Mouse (Mus musculus): ENCODE measurements at regions not wholly inside any gene's neighbourhood (a gene's known extent, or its start where the extent isn't known, plus 50 kb on each side); places are given as distances from the start of the nearest gene placed in this dataset.

GRCm38 (mm10) chr10:44821666-44822065 is 245.3 kb upstream of the Prep start:
- Histone ChIP-seq H3K27me3 (ENCODE audit: control insufficient read depth, insufficient read depth, low read length) (no peaks in the 10 kb centered on the region; the same call in 1 of the 2 replicates), H3K27ac (ENCODE audit: low read depth, low read length) (no peak overlapping the region), H3K4me1 (ENCODE audit: control insufficient read depth, insufficient read depth, low read length) (no peaks in the 10 kb centered on the region), H3K4me3 (ENCODE audit: low read depth, low read length) (no peak overlapping the region), H3K4me2 (no peak overlapping the region), H3K9me3 (replicated peaks; ENCODE audit: control insufficient read depth, low read length) (no peaks in the 10 kb centered on the region), H3K9ac (ENCODE audit: low read depth, low read length) (no peak overlapping the region), H3K36me3 (ENCODE audit: control insufficient read depth, insufficient read depth, low read length) (no peaks in the 10 kb centered on the region)
- ATAC-seq (replicated peaks; ENCODE audit: insufficient number of reproducible peaks, low FRiP score, low TSS enrichment): no peak
- 79% methylated on average over 3 of the region's 3 CpGs for WGBS (ENCODE audit: insufficient replicate concordance)

GRCm38 (mm10) chr10:44820379-44820778 is 246.6 kb upstream of the Prep start:
- WGBS (ENCODE audit: insufficient replicate concordance): 27% methylated on average over 2 of the region's 2 CpGs
- Histone ChIP-seq H3K9ac (ENCODE audit: low read depth, low read length) (no peak overlapping the region), H3K36me3 (ENCODE audit: control insufficient read depth, insufficient read depth, low read length) (no peaks in the 10 kb centered on the region), H3K9me3 (replicated peaks; ENCODE audit: control insufficient read depth, low read length) (no peaks in the 10 kb centered on the region), H3K27ac (ENCODE audit: low read depth, low read length) (no peak overlapping the region), H3K4me1 (ENCODE audit: control insufficient read depth, insufficient read depth, low read length) (no peaks in the 10 kb centered on the region), H3K27me3 (ENCODE audit: control insufficient read depth, insufficient read depth, low read length) (no peaks in the 10 kb centered on the region; the same call in 1 of the 2 replicates), H3K4me2 (no peak overlapping the region), H3K4me3 (ENCODE audit: low read depth, low read length) (no peak overlapping the region)
- no peak for ATAC-seq (replicated peaks; ENCODE audit: insufficient number of reproducible peaks, low FRiP score, low TSS enrichment)

GRCm38 (mm10) chr10:44819361-44819760 is 247.6 kb upstream of the Prep start:
- no peaks in the 10 kb centered on the region for H3K9me3 ChIP-seq (replicated peaks; ENCODE audit: control insufficient read depth, low read length)
- H3K4me1 ChIP-seq (ENCODE audit: control insufficient read depth, insufficient read depth, low read length): no peaks in the 10 kb centered on the region
- WGBS (ENCODE audit: insufficient replicate concordance): 80% methylated on average over 2 of the region's 2 CpGs
- H3K4me2 ChIP-seq: no peak overlapping the region
- H3K36me3 ChIP-seq (ENCODE audit: control insufficient read depth, insufficient read depth, low read length): no peaks in the 10 kb centered on the region
- H3K4me3 ChIP-seq (ENCODE audit: low read depth, low read length): no peak overlapping the region
- H3K27ac ChIP-seq (ENCODE audit: low read depth, low read length): no peak overlapping the region
- no peak for ATAC-seq (replicated peaks; ENCODE audit: insufficient number of reproducible peaks, low FRiP score, low TSS enrichment)
- H3K9ac ChIP-seq (ENCODE audit: low read depth, low read length): no peak overlapping the region
- H3K27me3 ChIP-seq (ENCODE audit: control insufficient read depth, insufficient read depth, low read length): no peaks in the 10 kb centered on the region; the same call in 1 of the 2 replicates

- Histone ChIP-seq H3K4me1 (ENCODE audit: control insufficient read depth, insufficient read depth, low read length) (no peaks in the 10 kb centered on the region), H3K9ac (ENCODE audit: low read depth, low read length) (no peak overlapping the region), H3K27ac (ENCODE audit: low read depth, low read length) (no peak overlapping the region), H3K4me3 (ENCODE audit: low read depth, low read length) (no peak overlapping the region), H3K9me3 (replicated peaks; ENCODE audit: control insufficient read depth, low read length) (no peaks in the 10 kb centered on the region), H3K36me3 (ENCODE audit: control insufficient read depth, insufficient read depth, low read length) (no peaks in the 10 kb centered on the region), H3K4me2 (no peak overlapping the region), H3K27me3 (ENCODE audit: control insufficient read depth, insufficient read depth, low read length) (no peaks in the 10 kb centered on the region; the same call in 1 of the 2 replicates)
- ATAC-seq (replicated peaks; ENCODE audit: insufficient number of reproducible peaks, low FRiP score, low TSS enrichment): no peak
- 78% methylated on average over 1 of the region's 1 CpGs for WGBS (ENCODE audit: insufficient replicate concordance)
Observed at GRCm38 (mm10) chr10:44818615-44819014, 248.4 kb upstream of the Prep start.

- 63% methylated on average over 1 of the region's 1 CpGs for WGBS (ENCODE audit: insufficient replicate concordance)
- no peaks in the 10 kb centered on the region for H3K36me3 ChIP-seq (ENCODE audit: control insufficient read depth, insufficient read depth, low read length)
- H3K4me1 ChIP-seq (ENCODE audit: control insufficient read depth, insufficient read depth, low read length): no peaks in the 10 kb centered on the region
- no peak overlapping the region for H3K9ac ChIP-seq (ENCODE audit: low read depth, low read length)
- no peak overlapping the region for H3K27ac ChIP-seq (ENCODE audit: low read depth, low read length)
- no peaks in the 10 kb centered on the region; the same call in 1 of the 2 replicates for H3K9me3 ChIP-seq (replicated peaks; ENCODE audit: control insufficient read depth, low read length)
- H3K4me3 ChIP-seq (ENCODE audit: low read depth, low read length): no peak overlapping the region
- H3K4me2 ChIP-seq: no peak overlapping the region
- ATAC-seq (replicated peaks; ENCODE audit: insufficient number of reproducible peaks, low FRiP score, low TSS enrichment): no peak
- no peaks in the 10 kb centered on the region for H3K27me3 ChIP-seq (ENCODE audit: control insufficient read depth, insufficient read depth, low read length)
Observed at GRCm38 (mm10) chr10:44796205-44796604, 267.9 kb upstream of the Prdm1 start.

GRCm38 (mm10) chr10:44785386-44785785 is 257.1 kb upstream of the Prdm1 start:
- Histone ChIP-seq H3K4me1 (ENCODE audit: control insufficient read depth, insufficient read depth, low read length) (no peaks in the 10 kb centered on the region), H3K27me3 (ENCODE audit: control insufficient read depth, insufficient read depth, low read length) (no peaks in the 10 kb centered on the region), H3K9ac (ENCODE audit: low read depth, low read length) (no peak overlapping the region), H3K9me3 (replicated peaks; ENCODE audit: control insufficient read depth, low read length) (no peaks in the 10 kb centered on the region), H3K36me3 (ENCODE audit: control insufficient read depth, insufficient read depth, low read length) (no peaks in the 10 kb centered on the region), H3K4me3 (ENCODE audit: low read depth, low read length) (no peak overlapping the region), H3K4me2 (no peak overlapping the region), H3K27ac (ENCODE audit: low read depth, low read length) (no peak overlapping the region)
- no peak for ATAC-seq (replicated peaks; ENCODE audit: insufficient number of reproducible peaks, low FRiP score, low TSS enrichment)
- WGBS (ENCODE audit: insufficient replicate concordance): 78% methylated on average over 6 of the region's 6 CpGs

- Histone ChIP-seq H3K36me3 (ENCODE audit: control insufficient read depth, insufficient read depth, low read length) (no peaks in the 10 kb centered on the region), H3K4me3 (ENCODE audit: low read depth, low read length) (no peak overlapping the region), H3K27ac (ENCODE audit: low read depth, low read length) (no peak overlapping the region), H3K4me2 (no peak overlapping the region), H3K9me3 (replicated peaks; ENCODE audit: control insufficient read depth, low read length) (no peaks in the 10 kb centered on the region), H3K4me1 (ENCODE audit: control insufficient read depth, insufficient read depth, low read length) (0 out of 2 replicates have a peak, but pooled peaks cover 5% of the 10 kb centered on the region), H3K9ac (ENCODE audit: low read depth, low read length) (no peak overlapping the region), H3K27me3 (ENCODE audit: control insufficient read depth, insufficient read depth, low read length) (no peaks in the 10 kb centered on the region)
- no peak for ATAC-seq (replicated peaks; ENCODE audit: insufficient number of reproducible peaks, low FRiP score, low TSS enrichment)
- 84% methylated on average over 5 of the region's 5 CpGs for WGBS (ENCODE audit: insufficient replicate concordance)
Observed at GRCm38 (mm10) chr10:44780381-44780958, 252.2 kb upstream of the Prdm1 start.

- WGBS (ENCODE audit: insufficient replicate concordance): 38% methylated on average over 8 of the region's 8 CpGs
- H3K9ac ChIP-seq (ENCODE audit: low read depth, low read length): no peak overlapping the region
- H3K36me3 ChIP-seq (ENCODE audit: control insufficient read depth, insufficient read depth, low read length): no peaks in the 10 kb centered on the region
- no peak for ATAC-seq (replicated peaks; ENCODE audit: insufficient number of reproducible peaks, low FRiP score, low TSS enrichment)
- no peaks in the 10 kb centered on the region for H3K9me3 ChIP-seq (replicated peaks; ENCODE audit: control insufficient read depth, low read length)
- no peak overlapping the region for H3K4me3 ChIP-seq (ENCODE audit: low read depth, low read length)
- H3K27me3 ChIP-seq (ENCODE audit: control insufficient read depth, insufficient read depth, low read length): no peaks in the 10 kb centered on the region
- H3K27ac ChIP-seq (ENCODE audit: low read depth, low read length): no peak overlapping the region
- no peak overlapping the region for H3K4me2 ChIP-seq
- H3K4me1 ChIP-seq (ENCODE audit: control insufficient read depth, insufficient read depth, low read length): 0 out of 2 replicates have a peak, but pooled peaks cover 5% of the 10 kb centered on the region
Observed at GRCm38 (mm10) chr10:44779568-44780207, 251.4 kb upstream of the Prdm1 start.

GRCm38 (mm10) chr10:44777214-44777613 is 248.9 kb upstream of the Prdm1 start:
- Histone ChIP-seq H3K9me3 (replicated peaks; ENCODE audit: control insufficient read depth, low read length) (no peaks in the 10 kb centered on the region), H3K4me2 (no peak overlapping the region), H3K36me3 (ENCODE audit: control insufficient read depth, insufficient read depth, low read length) (no peaks in the 10 kb centered on the region), H3K4me3 (ENCODE audit: low read depth, low read length) (no peak overlapping the region), H3K9ac (ENCODE audit: low read depth, low read length) (no peak overlapping the region), H3K27ac (ENCODE audit: low read depth, low read length) (no peak overlapping the region), H3K27me3 (ENCODE audit: control insufficient read depth, insufficient read depth, low read length) (no peaks in the 10 kb centered on the region), H3K4me1 (ENCODE audit: control insufficient read depth, insufficient read depth, low read length) (0 out of 2 replicates have a peak, but pooled peaks cover 5% of the 10 kb centered on the region)
- 83% methylated on average over 2 of the region's 2 CpGs for WGBS (ENCODE audit: insufficient replicate concordance)
- ATAC-seq (replicated peaks; ENCODE audit: insufficient number of reproducible peaks, low FRiP score, low TSS enrichment): no peak
